Mouse (Mus musculus) heart, postnatal 10 days (tissue): Measurements from ENCODE around the gene Zdhhc18. TPM values are rescaled to one million over a fixed set of nuclear protein-coding genes. Genes with fewer than 3 reads are reported as not detected.

Source experiments
- DNase-seq, 2 experiments: peaks; one replicate each; pipeline ENCODE4 v3.0.0; 2021
- intact Hi-C: fragments of 180-260 bp; cut with DNase I; formaldehyde crosslinking; loops from one replicate; pipeline ENCODE4 v1.15.1; 2025
- total RNA-seq, 2 experiments: library from RNA; stranded (reverse); gene quantifications; 2 replicates each; pipeline ENCODE4 v1.2.3; 2021

The Zdhhc18 gene
- total RNA-seq, 2 experiments from 2014 or later = 21.9 to 25.0 TPM

GRCm38 (mm10) chr4:133632483-133633327 lies 17.2 kb downstream of the Zdhhc18 start:
- intact Hi-C loops = loop anchor here (2.0 kb wide), 1 partner anchor 18 kb away; the partner anchor contains the start of gene Zdhhc18

DNA sequence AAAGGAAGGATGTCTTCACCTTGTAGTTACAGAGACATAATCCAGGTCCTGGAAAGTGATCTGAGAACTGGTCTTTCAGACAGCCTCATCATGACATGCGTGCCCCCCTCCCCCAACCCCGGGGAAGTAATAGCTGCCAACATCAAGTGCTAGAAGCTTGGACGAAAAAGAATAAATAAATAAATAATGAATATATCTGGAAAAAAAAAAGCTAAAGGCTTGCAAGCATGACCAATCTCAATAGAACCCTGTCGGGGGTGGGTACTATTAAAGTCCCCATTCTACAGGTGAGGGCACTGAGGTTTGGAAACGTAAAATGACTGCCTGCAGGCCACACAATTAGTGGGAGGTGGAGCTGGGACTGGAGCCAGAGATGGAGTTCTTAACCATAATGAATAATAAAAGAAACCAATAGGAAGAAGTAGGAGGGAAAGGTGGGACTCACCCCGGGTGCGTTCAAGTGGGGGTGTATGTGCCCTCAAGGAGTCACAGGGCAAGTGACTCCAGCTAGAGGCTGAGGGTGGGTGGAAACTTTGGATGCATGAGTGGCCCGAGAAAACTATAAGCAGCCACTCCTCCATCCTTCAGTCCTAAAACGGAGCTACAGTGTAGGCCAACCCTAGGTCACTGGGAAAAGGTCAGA lies 18.1 kb downstream of the Zdhhc18 start:
- intact Hi-C loops = loop anchor here (2.0 kb wide), 1 partner anchor 19 kb away; the partner anchor contains the start of gene Zdhhc18
- peak in 1 of 2 experiments; percentile 43 for DNase-seq

More at GRCm38 (mm10) chr4:133632483-133633327, 17.2 kb downstream of the Zdhhc18 start:
- DNase-seq = peak; percentile 53 to 68

GRCm38 (mm10) chr4:133631071-133631768 lies 18.7 kb downstream of the Zdhhc18 start:
- DNase-seq = no peak
- intact Hi-C loops = no loop called here

DNA sequence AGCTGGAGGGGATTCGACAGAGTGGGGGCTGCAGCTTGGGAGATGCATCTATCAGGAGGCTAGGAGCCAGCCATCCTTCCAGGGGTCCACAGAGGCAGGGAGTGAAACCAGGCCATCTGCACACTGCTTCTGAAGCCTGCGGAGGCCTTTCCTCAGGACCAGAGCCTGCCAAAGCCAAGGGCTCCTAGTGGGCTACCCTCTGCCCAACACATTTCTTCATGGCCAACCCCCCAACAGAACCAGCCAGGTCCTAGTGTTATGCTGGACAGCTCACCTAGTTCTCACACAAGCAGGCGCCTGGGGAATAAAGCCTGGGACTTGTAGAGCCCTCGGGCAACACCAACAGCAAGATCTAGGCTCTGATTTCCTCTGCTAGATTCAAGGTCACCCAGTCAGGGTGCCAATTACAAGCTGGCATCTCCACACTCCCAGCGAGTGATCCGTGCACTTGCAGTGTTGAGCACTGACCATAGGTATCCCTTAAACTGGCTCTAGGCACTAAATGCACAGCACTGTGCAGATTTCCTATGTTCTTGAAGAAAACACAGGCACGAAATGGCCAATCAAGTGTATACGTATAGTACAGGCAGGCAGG lies 19.5 kb downstream of the Zdhhc18 start:
- no peak for DNase-seq
- intact Hi-C loops = no loop called here

DNA sequence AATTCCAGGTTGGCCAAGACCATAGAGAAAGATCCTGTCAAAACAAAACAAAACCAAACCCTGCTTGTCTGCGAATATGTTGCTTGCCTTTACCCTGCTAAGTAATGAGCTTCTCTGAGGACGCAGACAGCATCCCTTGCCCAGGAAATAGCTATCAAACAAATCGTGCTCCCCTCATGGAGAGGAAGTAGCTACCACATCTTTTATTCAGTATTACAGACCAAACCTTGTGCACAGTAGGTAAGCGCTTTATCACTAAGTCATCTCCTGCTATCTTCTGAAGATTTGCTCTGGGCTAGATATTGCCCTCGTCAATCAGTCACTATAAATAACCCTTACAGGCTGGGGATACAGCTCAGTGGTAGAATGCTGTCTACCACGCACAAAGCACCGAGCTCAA lies 20.8 kb downstream of the Zdhhc18 start:
- intact Hi-C loops = no loop called here
- no peak for DNase-seq

GRCm38 (mm10) chr4:133628517-133628916 lies 21.4 kb downstream of the Zdhhc18 start:
- intact Hi-C loops = no loop called here
- no peak for DNase-seq

DNA sequence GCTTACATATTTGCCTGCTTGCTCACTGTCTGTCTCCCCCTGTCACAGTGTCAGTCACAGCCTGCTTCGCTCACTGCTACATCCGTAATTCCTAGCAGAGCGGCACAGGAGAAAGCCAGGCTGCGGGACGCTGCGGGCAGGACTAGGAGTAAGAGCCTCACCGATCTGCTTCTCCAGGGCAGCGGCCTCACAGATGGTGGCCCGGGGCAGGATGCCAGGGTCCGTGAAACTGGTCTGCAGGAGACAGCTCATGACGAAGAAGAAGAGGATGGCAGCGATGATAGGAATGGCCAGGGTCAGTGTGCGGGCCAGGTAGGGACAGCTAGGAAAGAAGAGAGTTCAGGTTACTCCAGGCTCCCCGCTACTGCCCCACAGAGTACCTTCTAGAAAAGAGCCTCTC lies 22.9 kb downstream of the Zdhhc18 start:
- intact Hi-C loops = no loop called here
- no peak for DNase-seq

DNA sequence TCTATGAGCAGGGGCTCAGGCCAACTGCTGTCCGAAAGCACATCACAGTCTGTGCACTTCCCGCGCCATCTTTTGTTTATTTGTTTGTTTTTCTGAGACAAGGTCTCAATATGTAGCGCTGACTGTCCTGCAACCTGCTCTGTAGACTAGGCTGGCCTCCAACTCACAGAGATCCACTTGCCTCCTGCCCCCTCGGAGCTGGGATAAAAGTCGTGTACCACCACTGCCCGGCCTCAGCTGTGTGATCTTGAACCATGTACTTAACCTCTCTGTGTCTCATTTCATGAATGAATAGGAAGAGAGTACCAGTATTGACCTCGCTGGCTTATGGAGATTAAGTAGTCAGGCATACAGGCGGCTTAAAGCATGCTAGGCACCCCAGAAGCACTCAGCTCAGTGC lies 23.3 kb downstream of the Zdhhc18 start:
- DNase-seq = no peak
- intact Hi-C loops = no loop called here

GRCm38 (mm10) chr4:133626221-133626620 lies 23.7 kb downstream of the Zdhhc18 start:
- intact Hi-C loops = no loop called here
- no peak for DNase-seq

GRCm38 (mm10) chr4:133625621-133626071 lies 24.3 kb downstream of the Zdhhc18 start:
- peak; percentile 67 to 74 for DNase-seq

DNA sequence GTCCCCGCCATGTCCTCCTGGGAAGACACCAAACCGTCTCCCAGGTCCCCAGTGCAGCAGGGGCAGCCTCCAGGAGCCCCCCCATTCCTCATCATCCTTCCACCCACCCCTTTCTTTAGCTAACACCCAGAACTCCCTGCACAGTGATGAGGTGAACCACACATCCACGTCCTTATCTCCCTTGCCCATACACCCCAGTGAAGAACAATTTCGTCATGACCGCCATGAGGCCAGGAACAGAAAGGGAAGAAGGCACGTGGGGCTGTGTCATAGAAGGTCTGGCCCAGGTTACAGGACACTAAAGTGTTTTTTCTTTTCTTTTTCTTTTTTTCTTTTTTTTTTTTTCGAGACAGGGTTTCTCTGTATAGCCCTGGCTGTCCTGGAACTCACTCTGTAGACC lies 25.1 kb downstream of the Zdhhc18 start:
- intact Hi-C loops = no loop called here
- DNase-seq = no peak

More at GRCm38 (mm10) chr4:133625621-133626071, 24.3 kb downstream of the Zdhhc18 start:
- intact Hi-C loops = no loop called here

GRCm38 (mm10) chr4:133622161-133622695 lies 27.7 kb downstream of the Zdhhc18 start:
- intact Hi-C loops = no loop called here
- DNase-seq = no peak

- intact Hi-C loops = no loop called here
- DNase-seq = no peak
Observed at GRCm38 (mm10) chr4:133620668-133621067, 29.3 kb downstream of the Zdhhc18 start.

DNA sequence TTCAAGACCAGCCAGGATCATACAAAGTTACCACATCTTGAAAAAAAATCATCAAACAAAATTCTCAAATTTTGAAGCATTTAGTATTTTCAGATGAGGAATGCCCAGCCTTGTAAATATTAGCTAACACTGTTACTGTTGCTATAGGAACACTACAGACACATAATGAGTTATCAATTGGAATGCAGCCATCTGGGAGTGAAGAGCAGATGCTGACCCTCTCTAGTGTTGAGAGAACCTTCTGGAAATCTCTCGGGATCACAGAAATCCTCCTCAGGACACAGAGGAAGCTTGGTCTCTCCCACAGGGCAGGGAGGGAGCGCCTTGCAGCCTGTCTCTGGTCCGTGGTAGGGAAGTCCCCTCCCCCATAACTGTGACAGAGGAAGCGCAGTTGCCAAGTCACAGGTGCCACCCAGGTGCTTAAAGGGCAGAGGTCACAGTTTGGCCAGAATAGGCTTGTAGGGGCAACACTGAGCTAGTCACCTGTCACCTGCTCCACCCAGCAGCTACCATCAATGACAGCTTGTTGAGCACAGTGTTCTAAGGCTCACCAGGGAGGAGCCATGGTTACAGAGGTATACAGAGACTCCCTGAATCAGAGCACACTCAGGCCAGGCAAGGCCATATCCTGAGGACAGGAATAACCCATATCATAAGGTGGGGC lies 30.3 kb downstream of the Zdhhc18 start:
- DNase-seq = no peak
- intact Hi-C loops = no loop called here

GRCm38 (mm10) chr4:133617936-133618335 lies 32.0 kb downstream of the Zdhhc18 start:
- no peak for DNase-seq
- intact Hi-C loops = no loop called here

DNA sequence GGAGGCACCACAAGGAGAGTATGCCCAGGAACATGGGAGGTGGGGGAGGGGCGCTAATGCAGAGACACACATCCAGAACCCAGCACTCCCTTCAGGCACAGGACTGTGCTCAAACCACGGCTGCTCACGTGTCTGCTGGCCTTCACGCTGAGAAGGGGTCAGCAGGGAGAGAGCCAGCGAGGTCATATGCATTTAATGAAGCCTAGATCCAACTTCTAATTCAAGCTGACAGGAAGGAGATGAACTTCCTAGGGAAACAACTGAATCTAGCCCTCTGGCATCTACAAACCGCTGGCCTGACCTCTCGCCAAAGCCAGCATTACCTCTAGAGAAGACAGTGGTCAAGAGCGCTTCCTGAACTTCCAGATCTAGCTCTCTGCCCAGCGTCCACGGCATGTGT lies 34.5 kb downstream of the Zdhhc18 start:
- intact Hi-C loops = no loop called here
- DNase-seq = no peak

- intact Hi-C loops = loop anchor here (5.0 kb wide), 1 partner anchor 38 kb away; the partner anchor contains the start of gene Zdhhc18
- peak; percentile 48 to 53 for DNase-seq
Observed at GRCm38 (mm10) chr4:133614274-133614761, 35.6 kb downstream of the Zdhhc18 start.

DNA sequence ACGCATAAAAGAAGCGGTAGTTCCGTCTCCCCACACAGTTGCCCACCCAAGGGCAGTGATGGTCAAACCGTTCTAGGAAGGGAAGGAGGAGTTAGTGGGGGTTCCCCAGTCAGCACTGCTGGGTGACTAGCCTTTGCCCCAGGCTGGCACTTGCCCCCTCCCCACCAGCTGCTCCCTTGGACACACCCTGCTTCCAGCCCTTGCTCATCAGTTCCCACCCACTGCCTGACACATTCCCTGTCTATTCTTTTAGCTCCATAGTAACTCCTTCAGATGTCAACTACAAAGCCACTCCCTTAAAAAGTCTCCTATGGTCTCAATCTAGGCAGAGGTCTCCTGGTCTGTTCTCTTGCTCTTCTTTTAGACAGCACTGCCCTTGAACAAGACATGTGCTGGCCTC lies 36.1 kb downstream of the Zdhhc18 start:
- intact Hi-C loops = loop anchor here (5.0 kb wide), 1 partner anchor 38 kb away; the partner anchor contains the start of gene Zdhhc18
- DNase-seq = no peak

DNA sequence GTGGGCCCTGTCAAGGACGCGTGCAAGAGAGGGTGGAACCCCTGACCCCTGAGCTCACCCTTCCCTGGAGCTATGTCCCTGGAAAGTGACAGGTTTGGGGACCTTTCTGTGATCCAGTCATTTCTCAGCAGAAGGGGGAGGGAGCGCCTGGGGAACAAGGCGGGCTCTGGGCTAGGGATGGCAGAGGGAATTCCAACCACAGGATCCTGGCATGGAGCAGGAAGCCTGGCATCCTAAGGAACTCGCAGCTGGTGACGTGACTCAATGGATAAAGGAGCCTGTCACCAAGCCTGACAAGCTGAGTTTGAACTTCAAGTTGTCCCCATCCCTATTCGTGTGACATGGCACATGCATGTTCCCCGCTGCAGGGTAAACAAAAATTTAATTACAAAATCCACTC lies 36.9 kb downstream of the Zdhhc18 start:
- intact Hi-C loops = loop anchor here (5.0 kb wide), 1 partner anchor 39 kb away; the partner anchor contains the start of gene Zdhhc18
- no peak for DNase-seq
